Mouse (Mus musculus) heart, embryonic 15.5 days (tissue): ENCODE measurements at regions not wholly inside any gene's neighbourhood (a gene's known extent, or its start where the extent isn't known, plus 50 kb on each side); places are given as distances from the start of the nearest gene placed in this dataset.

ENCODE experiments used
- ATAC-seq: fragments of 200-750 bp; cut with Nextera tagmentation; replicated peaks from 2 replicates; pipeline ENCODE4 v1.8.0; 2017; ENCODE audit warnings: low read depth, moderate TSS enrichment; ENCODE audit not compliant: insufficient number of reproducible peaks, insufficient read depth, low FRiP score
- H3K27ac ChIP-seq: fragments of 300-500 bp; sonication (generic); 2 replicates; pipeline ENCODE4 v1.5.1; 2015; ENCODE audit warnings: mild to moderate bottlenecking, inconsistent platforms
- H3K27me3 ChIP-seq: fragments of 300-500 bp; sonication (generic); 2 replicates; pipeline ENCODE4 v1.6.1; 2015; ENCODE audit warnings: inconsistent platforms
- H3K36me3 ChIP-seq: fragments of 300-500 bp; sonication (generic); 2 replicates; pipeline ENCODE4 v1.6.1; 2015; ENCODE audit warnings: mild to moderate bottlenecking, inconsistent platforms
- H3K4me1 ChIP-seq: fragments of 300-500 bp; sonication (generic); replicated peaks from 2 replicates; pipeline ENCODE4 v1.6.1; 2015; ENCODE audit warnings: inconsistent platforms
- H3K4me2 ChIP-seq: fragments of 300-500 bp; sonication (generic); 2 replicates; pipeline ENCODE4 v1.6.1; 2015; ENCODE audit warnings: inconsistent platforms, mild to moderate bottlenecking, moderate library complexity
- H3K4me3 ChIP-seq: fragments of 300-500 bp; sonication (generic); 2 replicates; pipeline ENCODE4 v1.5.1; 2015; ENCODE audit warnings: mild to moderate bottlenecking, inconsistent platforms
- H3K9ac ChIP-seq: fragments of 300-500 bp; sonication (generic); 2 replicates; pipeline ENCODE4 v1.6.1; 2015; ENCODE audit warnings: mild to moderate bottlenecking, inconsistent platforms
- H3K9me3 ChIP-seq: fragments of 300-500 bp; sonication (generic); replicated peaks from 2 replicates; pipeline ENCODE4 v1.6.1; 2016; ENCODE audit warnings: inconsistent platforms
- WGBS: fragments of 180-500 bp; shearing (Covaris S2); methylation state at CpG from one replicate; pipeline ENCODE4 v1.1.7; 2015; ENCODE audit warnings: mixed read lengths; 5-methylcytosine and 5-hydroxymethylcytosine counted together

DNA sequence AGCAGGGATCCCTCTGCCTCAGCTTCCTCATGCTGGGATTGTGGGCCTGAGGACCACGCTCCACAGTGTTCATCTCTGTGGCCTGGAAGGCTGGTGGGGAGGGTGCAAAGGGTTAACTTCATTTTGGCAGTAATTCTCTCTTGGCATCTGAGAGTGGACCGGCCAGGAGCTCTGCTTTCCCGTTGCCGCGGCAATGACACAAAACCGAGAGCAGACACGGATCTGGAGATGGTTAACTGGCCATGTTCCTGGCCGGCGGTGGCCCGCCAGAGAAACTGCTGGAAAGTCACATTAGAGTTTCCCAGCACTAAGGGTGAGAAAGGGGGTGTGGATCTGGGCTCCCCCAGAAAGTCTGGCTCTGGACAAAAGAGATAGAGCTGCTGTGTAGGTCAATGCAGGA lies 89.8 kb upstream of the Haao start:
- no peak overlapping the region for H3K4me2 ChIP-seq

DNA sequence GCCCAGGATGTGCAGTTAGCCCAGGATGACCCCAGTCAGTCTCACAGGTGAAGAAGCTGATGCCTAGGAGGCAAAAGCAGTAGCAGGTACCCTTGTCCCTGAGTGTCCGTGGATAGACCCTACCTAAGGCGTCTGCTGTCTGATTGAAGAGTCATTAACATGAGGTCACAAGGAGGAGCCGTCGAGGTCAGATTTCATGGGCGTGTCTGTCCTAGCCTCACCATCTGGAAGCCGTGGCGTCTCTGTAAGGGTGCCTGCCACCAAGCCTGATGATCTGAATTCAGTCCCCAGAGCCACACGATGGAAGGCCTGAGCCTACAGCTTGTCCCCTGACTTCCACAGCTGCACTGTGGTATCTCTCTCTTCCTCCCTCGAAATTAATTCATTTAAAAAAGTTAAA lies 88.9 kb upstream of the Haao start:
- Histone ChIP-seq H3K4me2 (no peak overlapping the region), H3K36me3 (no peaks in the 10 kb centered on the region), H3K27ac (no peak overlapping the region), H3K4me3 (no peak overlapping the region), H3K9ac (no peak overlapping the region), H3K4me1 (peaks cover 9% of the 10 kb centered on the region; the same call in 1 of the 2 replicates), H3K27me3 (no peaks in the 10 kb centered on the region), H3K9me3 (no peaks in the 10 kb centered on the region)
- WGBS, result 67% methylated on average over 9 of the region's 9 CpGs
- ATAC-seq, result no peak

More for the DNA sequence above, 89.8 kb upstream of the Haao start:
- WGBS, result 45% methylated on average over 10 of the region's 10 CpGs
- Histone ChIP-seq H3K27me3 (no peaks in the 10 kb centered on the region), H3K27ac (no peak overlapping the region), H3K4me1 (peaks cover 9% of the 10 kb centered on the region; the same call in 1 of the 2 replicates), H3K4me3 (no peak overlapping the region), H3K36me3 (no peaks in the 10 kb centered on the region), H3K9ac (no peak overlapping the region), H3K9me3 (no peaks in the 10 kb centered on the region)
- ATAC-seq, result no peak

GRCm38 (mm10) chr17:83935969-83936368 lies 88.2 kb upstream of the Haao start:
- Histone ChIP-seq H3K9ac (no peak overlapping the region), H3K4me2 (no peak overlapping the region), H3K27me3 (no peaks in the 10 kb centered on the region), H3K4me3 (no peak overlapping the region), H3K36me3 (no peaks in the 10 kb centered on the region), H3K4me1 (peaks cover 9% of the 10 kb centered on the region; the same call in 1 of the 2 replicates), H3K9me3 (no peaks in the 10 kb centered on the region), H3K27ac (no peak overlapping the region)
- 70% methylated on average over 1 of the region's 1 CpGs for WGBS
- no peak for ATAC-seq

DNA sequence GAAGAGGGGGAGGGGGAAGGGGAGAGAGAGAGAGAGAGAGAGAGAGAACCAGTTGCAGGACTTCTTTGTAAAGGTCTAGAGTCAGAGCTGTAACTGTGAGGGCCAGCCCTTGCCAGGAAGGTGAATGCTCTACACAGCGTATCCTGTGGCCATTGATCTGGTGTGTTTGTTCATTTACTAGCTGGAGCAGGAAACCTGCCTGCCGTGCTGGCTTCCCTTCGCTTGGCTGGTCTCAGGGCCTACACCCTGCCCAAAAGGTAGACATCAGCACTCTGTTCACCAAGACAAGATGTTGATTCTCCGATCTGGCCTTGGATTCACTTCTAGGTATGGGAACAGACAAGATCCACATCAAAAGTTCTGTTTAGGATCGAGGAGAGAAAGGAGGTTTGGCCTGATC lies 87.5 kb upstream of the Haao start:
- Histone ChIP-seq H3K4me1 (peaks cover 9% of the 10 kb centered on the region; the same call in 1 of the 2 replicates), H3K36me3 (no peaks in the 10 kb centered on the region), H3K9me3 (no peaks in the 10 kb centered on the region), H3K27ac (no peak overlapping the region), H3K4me2 (no peak overlapping the region), H3K4me3 (no peak overlapping the region), H3K9ac (no peak overlapping the region), H3K27me3 (no peaks in the 10 kb centered on the region)
- 73% methylated on average over 5 of the region's 5 CpGs for WGBS
- no peak for ATAC-seq

GRCm38 (mm10) chr17:83933743-83934142 lies 86.0 kb upstream of the Haao start:
- Histone ChIP-seq H3K4me1 (peaks cover 9% of the 10 kb centered on the region; the same call in 1 of the 2 replicates), H3K36me3 (no peaks in the 10 kb centered on the region), H3K27me3 (no peaks in the 10 kb centered on the region), H3K4me3 (no peak overlapping the region), H3K4me2 (no peak overlapping the region), H3K27ac (no peak overlapping the region), H3K9ac (no peak overlapping the region), H3K9me3 (no peaks in the 10 kb centered on the region)
- 82% methylated on average over 10 of the region's 10 CpGs for WGBS
- ATAC-seq, result no peak

- WGBS, result 75% methylated on average over 5 of the region's 5 CpGs
- no peaks in the 10 kb centered on the region for H3K27me3 ChIP-seq
- H3K27ac ChIP-seq, result no peak overlapping the region
- H3K4me1 ChIP-seq, result no peaks in the 10 kb centered on the region
- ATAC-seq, result no peak
- no peak overlapping the region for H3K9ac ChIP-seq
- H3K9me3 ChIP-seq, result no peaks in the 10 kb centered on the region
- no peak overlapping the region for H3K4me3 ChIP-seq
- H3K4me2 ChIP-seq, result no peak overlapping the region
- H3K36me3 ChIP-seq, result no peaks in the 10 kb centered on the region
Measured at GRCm38 (mm10) chr17:83930401-83930800, 82.6 kb upstream of the Haao start.

- no peak for ATAC-seq
- Histone ChIP-seq H3K27ac (no peak overlapping the region), H3K4me3 (no peak overlapping the region), H3K9ac (no peak overlapping the region), H3K4me2 (no peak overlapping the region), H3K27me3 (no peaks in the 10 kb centered on the region), H3K36me3 (no peaks in the 10 kb centered on the region), H3K4me1 (peaks cover 4% of the 10 kb centered on the region; the same call in 1 of the 2 replicates), H3K9me3 (no peaks in the 10 kb centered on the region)
- WGBS, result 59% methylated on average over 6 of the region's 6 CpGs
Measured at GRCm38 (mm10) chr17:83927749-83928387, 80.1 kb upstream of the Haao start.

GRCm38 (mm10) chr17:83924259-83924922 lies 76.6 kb upstream of the Haao start:
- WGBS, result 47% methylated on average over 16 of the region's 16 CpGs
- H3K9me3 ChIP-seq, result no peaks in the 10 kb centered on the region
- no peak overlapping the region for H3K4me3 ChIP-seq
- no peak overlapping the region for H3K27ac ChIP-seq
- no peaks in the 10 kb centered on the region for H3K27me3 ChIP-seq
- ATAC-seq, result no peak
- H3K36me3 ChIP-seq, result no peaks in the 10 kb centered on the region
- no peak overlapping the region for H3K9ac ChIP-seq
- no peak overlapping the region for H3K4me2 ChIP-seq
- H3K4me1 ChIP-seq, result peaks cover 4% of the 10 kb centered on the region; the same call in 1 of the 2 replicates

GRCm38 (mm10) chr17:83920894-83921293 lies 73.1 kb upstream of the Haao start:
- 64% methylated on average over 8 of the region's 8 CpGs for WGBS
- Histone ChIP-seq H3K27ac (no peak overlapping the region), H3K9ac (no peak overlapping the region), H3K27me3 (no peaks in the 10 kb centered on the region), H3K4me2 (no peak overlapping the region), H3K4me1 (peaks cover 25% of the 10 kb centered on the region), H3K36me3 (no peaks in the 10 kb centered on the region), H3K9me3 (no peaks in the 10 kb centered on the region), H3K4me3 (no peak overlapping the region)
- no peak for ATAC-seq

DNA sequence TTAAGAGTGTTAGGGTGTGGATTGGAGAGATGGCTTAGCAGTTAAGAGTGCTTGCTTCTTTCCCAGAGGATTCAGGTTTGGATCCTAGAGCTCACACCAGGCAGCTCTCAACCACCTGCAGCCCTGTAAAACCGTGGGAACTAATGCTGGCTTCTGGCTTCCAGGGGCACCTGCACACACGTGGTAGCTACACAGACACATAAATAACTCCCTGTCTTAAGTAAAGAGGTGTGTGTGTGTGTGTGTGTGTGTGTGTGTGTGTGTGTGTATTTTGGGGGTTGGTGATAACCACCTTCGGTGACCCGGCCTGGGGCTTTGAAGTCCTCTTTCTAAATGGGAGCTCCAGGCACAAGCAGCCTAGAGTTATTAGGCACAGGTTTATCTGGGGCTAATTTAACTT lies 72.5 kb upstream of the Haao start:
- H3K9ac ChIP-seq, result no peak overlapping the region
- H3K36me3 ChIP-seq, result no peaks in the 10 kb centered on the region
- no peak overlapping the region for H3K4me2 ChIP-seq
- H3K4me1 ChIP-seq, result peaks cover 29% of the 10 kb centered on the region
- no peaks in the 10 kb centered on the region for H3K9me3 ChIP-seq
- no peaks in the 10 kb centered on the region for H3K27me3 ChIP-seq
- H3K4me3 ChIP-seq, result no peak overlapping the region
- no peak for ATAC-seq
- WGBS, result 36% methylated on average over 4 of the region's 4 CpGs
- H3K27ac ChIP-seq, result no peak overlapping the region

GRCm38 (mm10) chr17:83918413-83919139 lies 70.8 kb upstream of the Haao start:
- H3K27me3 ChIP-seq, result no peaks in the 10 kb centered on the region
- no peak overlapping the region for H3K4me2 ChIP-seq
- WGBS, result 67% methylated on average over 9 of the region's 9 CpGs
- no peaks in the 10 kb centered on the region for H3K36me3 ChIP-seq
- H3K4me1 ChIP-seq, result peaks cover 31% of the 10 kb centered on the region
- no peak overlapping the region for H3K4me3 ChIP-seq
- no peak overlapping the region for H3K9ac ChIP-seq
- peak; percentile 31; the same call in 1 of the 2 replicates for ATAC-seq
- peak overlapping the region; percentile 71 for H3K27ac ChIP-seq
- no peaks in the 10 kb centered on the region for H3K9me3 ChIP-seq
